Mouse (Mus musculus): ENCODE measurements around the gene Ppp1r12b. TPM values are rescaled to one million over a fixed set of nuclear protein-coding genes. Genes with fewer than 3 reads are reported as not detected.

Ppp1r12b gene
- total RNA-seq, 2 experiments from 2014 or later = 6.2 to 6.3 TPM

DNA sequence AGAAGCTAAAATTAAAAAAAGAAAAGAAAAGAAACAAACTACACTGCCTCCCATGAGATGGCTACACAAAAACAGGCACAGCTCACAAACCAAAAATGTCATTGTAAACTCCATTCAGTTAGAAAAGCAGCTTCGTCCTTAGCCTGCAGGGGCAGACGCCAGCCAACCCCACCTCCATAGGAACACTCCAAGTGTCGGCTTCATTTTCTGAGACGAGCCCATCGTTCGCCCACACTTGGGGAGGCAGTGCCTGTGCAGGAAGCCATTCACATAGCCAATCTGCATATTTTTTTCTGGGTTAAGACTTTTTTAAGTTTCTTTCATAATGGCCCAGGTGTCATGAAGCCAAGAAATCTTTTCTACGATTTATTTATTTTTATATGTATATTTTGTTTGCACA is 8.2 kb downstream of the Ppp1r12b start:
- no peak for ATAC-seq (replicated peaks; ENCODE audit: poor library complexity, severe bottlenecking)

DNA sequence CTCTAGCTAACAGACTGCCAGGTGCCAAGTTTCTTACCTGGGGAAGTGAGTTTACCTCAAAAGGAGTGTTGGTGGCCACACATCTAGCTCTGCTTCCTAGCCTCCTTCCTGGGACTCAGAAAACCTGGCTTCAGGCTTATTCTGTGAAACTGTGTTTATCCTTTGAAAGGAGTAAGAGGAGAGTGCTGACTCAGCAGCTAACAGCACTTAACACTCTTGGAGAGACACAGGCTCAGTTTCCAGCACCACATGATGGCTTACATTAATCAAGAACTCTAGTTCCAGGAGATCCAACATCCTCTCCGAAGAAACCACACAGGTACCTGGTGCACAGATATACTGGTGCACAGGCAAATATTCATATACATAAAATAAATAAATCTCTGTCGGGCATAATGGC is 12.8 kb downstream of the Ppp1r12b start:
- no peak for ATAC-seq (replicated peaks; ENCODE audit: poor library complexity, severe bottlenecking)

DNA sequence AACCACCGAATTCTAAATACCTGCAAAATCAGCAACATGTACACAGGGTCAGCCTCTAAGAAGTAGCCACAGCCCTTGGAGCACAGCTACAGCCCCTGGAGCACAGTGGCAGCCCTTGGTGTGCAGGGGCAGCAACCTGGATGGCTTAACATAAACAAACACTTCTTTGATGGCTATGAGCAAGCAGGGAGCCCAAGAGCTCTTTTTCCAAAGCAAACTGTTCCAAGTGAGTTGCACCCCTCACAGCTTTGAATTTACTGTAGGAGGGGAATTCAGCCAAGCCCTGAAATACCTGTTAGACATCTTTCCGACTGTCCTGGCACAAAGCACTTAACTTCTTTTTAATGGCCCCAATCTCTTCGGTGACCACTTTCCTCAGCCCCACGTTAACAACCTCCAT is 14.9 kb downstream of the Ppp1r12b start:
- ATAC-seq (replicated peaks; ENCODE audit: poor library complexity, severe bottlenecking) = no peak

DNA sequence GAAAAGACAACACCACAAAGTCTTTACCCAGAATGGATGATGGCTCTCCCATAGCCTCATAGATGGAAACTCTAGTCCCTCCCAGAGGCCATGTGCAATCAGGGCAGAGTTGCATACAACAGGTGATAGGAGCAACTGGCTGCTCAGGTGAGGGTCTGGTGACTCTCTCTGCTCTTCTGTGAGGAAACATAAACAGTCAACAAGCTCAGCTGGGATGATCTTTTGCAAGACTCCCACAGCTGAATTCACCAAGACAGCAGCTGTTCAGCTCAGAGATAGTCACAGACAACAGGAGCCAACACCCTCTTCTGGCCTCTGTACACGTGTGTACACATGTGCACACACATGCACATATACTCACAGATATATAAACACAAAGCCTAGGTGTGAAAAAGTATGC is 17.5 kb downstream of the Ppp1r12b start:
- no peak for ATAC-seq (replicated peaks; ENCODE audit: poor library complexity, severe bottlenecking)

DNA sequence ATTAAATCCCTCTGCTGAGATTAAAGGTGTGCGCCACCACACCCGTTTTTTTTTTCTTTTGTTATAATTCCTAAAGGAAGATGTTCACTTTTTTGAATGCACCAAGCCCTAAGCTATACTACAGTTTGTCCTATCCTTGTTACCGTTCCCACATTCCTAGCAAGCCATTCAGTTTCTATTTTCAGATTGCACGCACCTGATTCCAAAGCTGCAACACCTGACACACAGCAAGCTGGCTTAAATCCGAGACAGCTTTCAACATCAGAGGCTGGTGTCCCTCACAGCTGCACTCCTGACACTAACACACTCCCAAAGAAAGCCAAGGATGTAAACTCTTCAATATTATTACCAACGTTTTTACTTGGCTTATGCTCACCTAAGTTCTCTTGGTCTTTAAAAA is 19.4 kb downstream of the Ppp1r12b start:
- no peak for ATAC-seq (replicated peaks; ENCODE audit: poor library complexity, severe bottlenecking)

DNA sequence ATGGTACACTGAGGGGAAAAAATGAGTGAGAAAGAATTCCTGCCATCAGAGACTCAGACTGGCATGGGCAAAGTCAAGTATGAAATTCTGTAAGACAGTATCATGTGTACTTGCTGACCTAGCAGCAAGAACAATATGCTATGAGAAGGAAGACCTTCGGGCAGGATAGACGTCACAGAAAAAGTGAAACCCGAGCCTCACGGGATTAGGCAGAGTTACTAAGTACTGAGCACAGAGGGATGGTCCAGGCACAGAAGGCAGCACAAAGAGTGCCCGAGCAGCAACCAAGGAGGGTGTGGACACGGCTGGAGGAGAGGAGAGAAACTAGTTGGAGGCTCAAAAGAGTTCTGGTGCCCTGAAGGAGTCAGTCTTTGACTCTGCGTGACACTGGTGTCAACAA is 23.3 kb downstream of the Ppp1r12b start:
- no peak for ATAC-seq (replicated peaks; ENCODE audit: poor library complexity, severe bottlenecking)

DNA sequence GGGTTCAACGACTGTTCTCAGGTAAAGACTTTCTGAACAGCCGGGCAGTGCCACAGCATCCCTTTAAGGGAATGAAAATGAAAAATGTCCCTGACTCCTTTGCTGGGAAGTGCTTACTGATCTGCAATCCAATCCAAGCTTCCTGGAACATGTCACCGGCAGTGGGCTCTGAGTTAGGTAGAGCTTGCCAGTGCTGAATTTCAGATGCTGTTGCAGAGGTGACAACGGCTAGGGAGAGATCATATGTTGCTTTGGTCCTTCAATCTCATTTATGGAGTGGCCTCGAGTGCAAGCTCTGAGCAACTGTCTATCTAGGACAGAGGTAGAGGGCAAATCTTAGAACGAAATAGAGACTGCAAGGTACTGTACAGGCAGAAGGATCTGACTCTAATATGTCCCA is 36.7 kb downstream of the Ppp1r12b start:
- no peak for ATAC-seq (replicated peaks; ENCODE audit: poor library complexity, severe bottlenecking)

DNA sequence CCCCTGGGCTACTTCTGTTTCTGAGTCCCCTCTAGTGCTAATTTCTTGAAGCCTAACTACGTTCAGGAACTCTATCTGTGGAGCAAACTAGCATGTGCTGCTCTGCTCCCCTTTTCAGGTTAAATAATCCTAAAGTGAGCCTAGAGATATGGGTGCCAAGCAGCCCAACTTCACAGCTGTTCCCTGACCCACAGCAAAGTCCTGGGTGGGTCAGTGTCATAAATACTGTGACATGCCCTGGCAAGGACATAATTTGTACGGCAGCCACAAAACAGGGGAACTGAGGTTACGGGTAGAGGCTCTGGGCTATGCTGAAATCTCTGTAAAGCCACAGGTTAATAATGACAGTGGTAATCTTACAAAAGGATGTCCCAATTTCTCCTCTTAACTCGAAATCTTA is 40.3 kb downstream of the Ppp1r12b start:
- ATAC-seq (replicated peaks; ENCODE audit: poor library complexity, severe bottlenecking) = no peak

DNA sequence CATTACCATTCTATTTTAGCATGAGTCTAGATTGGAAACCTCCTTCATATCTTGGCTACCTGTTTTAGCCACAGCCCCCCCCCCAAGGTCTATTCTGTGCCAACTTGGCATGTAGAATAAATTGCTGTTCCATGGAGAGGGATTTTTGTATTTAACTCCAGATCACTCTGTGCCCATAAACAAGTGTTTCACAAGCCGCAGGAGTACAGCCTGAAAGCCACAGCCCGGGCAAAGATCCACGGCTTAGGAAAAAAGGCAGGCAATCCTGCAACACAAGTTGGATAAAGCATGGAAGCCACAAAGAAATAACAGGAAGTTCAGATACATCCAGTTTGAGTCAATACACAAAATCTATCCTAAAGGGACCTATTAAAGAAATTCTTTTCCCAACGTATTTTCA is 42.2 kb downstream of the Ppp1r12b start:
- no peak for ATAC-seq (replicated peaks; ENCODE audit: poor library complexity, severe bottlenecking)

DNA sequence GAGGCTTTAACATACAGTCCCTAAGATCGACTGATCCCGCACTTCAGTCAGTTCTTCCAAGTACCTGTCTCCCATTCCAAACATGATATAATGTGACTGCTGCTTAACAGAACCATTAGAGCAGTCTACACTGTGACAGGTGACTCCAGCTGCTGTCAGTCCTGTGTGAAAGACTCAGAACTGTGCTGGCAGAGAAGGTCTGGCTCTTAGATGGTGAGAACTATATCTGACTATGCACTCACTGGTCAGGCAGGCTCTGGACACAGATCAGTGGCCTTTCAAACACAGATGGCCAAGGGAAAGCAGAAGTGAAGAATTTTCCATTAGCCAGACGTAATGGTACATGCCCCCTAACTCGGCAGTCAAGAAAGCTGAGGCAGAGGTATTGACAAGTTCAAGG is 43.9 kb downstream of the Ppp1r12b start:
- ATAC-seq (replicated peaks; ENCODE audit: poor library complexity, severe bottlenecking) = no peak

DNA sequence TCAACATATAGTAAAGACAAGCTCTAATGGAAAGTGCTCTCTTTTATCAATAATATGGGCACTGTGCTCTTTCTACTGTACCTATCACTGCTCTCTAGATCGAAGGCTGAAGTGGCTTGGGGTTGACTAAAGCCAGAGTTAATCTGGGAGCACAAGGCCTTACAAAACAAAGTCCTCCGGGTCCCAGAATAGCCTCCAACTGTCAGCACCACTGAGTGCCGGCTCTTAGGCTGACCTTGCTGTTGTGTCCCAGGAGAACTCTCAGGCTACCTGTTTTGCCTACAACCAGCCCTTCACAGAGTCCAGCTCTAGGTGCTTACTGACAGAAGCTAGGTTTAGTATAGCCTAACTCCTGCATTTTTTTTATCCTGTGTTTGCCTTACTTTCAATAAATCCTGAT is 45.7 kb downstream of the Ppp1r12b start:
- no peak for ATAC-seq (replicated peaks; ENCODE audit: poor library complexity, severe bottlenecking)

DNA sequence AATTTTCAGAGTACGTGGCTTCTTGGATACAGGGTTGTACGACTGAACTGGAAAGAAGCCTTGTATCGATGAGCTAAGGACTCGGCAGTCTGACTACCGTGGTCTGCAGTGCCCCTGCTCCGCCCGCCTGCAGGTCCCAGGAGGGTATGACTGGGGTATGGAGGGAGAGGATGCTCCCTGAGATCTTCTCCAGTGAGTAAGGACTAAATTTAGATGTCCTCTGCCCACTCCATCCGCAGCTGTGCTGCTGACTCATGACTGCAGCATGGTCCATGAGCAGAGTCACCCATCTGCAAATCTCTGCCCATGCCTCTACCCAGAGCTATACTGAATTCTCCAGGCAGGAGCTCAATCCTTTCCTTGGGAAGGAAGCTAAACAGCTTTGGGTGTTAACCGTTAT is 46.3 kb downstream of the Ppp1r12b start:
- ATAC-seq (replicated peaks; ENCODE audit: poor library complexity, severe bottlenecking) = no peak

DNA sequence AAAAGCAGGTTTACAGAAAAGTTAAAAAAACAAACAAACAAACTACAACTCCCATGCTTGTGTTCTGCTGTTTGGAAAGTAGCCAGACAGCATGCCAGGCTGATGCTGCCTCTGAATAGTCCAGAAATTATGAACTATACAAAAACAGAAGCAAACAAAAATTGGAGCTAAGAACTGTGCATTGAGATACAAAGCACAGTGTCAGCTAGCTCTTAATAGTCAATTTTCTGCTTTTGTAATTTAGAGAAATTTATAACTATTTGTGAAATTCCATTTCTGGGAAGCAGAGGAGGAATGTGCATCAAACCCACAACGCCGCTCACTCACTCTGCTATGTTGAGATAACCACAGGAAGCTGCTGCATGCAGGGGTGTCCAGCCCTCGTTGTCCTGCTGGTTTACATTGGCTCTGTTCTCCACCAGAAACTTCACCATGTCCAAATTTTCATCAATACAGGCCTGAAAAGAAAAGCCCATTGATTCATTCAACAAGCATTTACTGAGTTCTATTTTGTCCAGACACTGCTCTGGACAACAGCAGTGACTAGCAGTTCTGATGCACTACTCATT is 53.6 kb downstream of the Ppp1r12b start:
- ATAC-seq (replicated peaks; ENCODE audit: poor library complexity, severe bottlenecking) = no peak

DNA sequence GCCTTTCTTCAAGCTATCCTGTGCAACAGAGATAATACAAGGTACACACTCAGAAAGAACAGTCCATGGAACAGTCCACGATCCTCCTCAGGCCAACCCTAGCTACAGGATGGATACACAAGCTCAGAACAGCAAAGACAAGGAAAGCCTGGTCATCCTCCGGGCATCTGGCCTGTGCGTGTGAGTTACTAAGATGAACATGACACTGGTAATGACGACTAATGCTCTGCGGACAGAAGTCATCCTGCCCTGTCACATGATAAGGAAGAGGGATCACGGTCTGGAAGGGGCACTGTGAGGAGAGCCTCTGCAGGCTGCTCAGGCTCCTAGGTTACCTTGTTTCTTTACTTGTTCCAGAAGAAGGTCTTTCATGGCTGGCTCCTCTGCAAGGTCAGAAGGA is 59.7 kb downstream of the Ppp1r12b start:
- ATAC-seq (replicated peaks; ENCODE audit: poor library complexity, severe bottlenecking) = no peak

DNA sequence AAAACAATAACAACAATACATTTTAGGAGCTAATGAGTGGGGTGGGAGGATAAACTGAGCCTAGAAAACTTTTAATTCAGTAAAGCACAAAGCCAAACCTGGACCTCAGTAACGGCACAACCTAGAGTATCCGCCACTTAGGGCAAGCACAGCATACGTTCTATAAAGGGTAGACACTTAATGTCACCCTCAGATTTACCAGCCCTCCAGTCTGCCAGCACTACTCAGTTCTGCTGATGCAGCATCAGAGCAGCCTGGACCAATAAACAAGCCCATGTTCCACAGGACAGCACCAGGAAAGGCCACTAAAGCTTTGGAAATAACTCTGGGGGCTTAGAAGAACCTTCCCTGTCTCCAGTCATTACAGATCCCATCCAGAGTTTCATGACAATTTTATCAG is 60.9 kb downstream of the Ppp1r12b start:
- no peak for ATAC-seq (replicated peaks; ENCODE audit: poor library complexity, severe bottlenecking)

DNA sequence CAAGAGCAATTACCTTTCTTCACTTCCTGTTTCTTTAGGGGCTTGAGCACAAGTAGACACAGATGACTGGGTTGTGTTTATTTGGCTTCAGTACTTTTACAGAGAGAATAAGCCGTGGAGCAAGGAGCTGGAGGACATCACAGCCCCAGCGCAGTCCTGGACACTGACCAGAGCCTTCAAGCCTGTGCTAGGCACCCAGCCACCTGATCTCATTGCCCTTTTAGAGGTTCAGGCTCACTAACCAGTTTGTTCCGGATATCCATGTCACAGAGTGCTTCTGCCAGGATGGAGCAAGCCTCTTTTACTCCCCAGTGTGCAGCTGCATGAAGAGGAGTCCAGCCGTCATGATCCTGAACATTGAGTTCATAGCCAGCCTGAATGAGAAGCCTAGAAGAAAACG is 63.8 kb downstream of the Ppp1r12b start:
- ATAC-seq (replicated peaks; ENCODE audit: poor library complexity, severe bottlenecking) = no peak

DNA sequence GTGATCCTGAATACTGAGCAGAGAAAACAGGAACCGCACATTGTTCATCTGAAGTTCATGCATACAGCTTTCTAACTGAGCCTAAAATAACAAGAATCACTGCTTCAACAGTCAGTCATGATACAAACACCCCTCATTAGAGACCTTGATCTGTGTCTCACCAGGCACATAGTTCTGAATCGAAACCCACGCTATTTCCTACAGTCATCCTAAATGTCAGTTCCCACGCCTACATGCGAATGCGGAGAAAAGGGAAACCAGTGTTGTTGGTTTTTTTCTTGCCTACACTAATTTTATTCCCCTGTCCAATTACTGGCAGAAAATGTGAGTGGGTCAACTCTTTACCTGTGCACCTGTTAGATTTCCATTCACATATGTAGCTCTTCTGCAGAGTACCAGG is 66.1 kb downstream of the Ppp1r12b start:
- ATAC-seq (replicated peaks; ENCODE audit: poor library complexity, severe bottlenecking) = no peak

DNA sequence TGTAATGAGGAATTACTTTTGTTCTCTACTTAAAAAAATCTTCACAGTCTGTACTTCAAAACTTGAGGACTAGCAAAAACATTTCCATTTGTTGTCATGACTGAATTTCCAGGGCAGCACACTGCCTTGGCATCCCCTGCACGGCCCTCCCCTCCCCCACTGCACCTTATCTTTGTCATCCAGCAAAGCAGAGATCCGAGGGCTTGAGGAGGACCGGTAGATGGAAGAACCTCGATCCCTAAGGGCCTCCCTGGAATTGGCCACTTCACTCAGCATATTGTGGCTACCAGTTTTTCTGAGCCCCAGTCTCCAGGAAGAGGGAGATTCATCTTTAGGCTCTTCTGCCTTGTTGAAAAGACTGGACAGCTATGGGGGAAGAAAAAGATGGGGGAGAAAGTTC is 79.9 kb downstream of the Ppp1r12b start:
- ATAC-seq (replicated peaks; ENCODE audit: poor library complexity, severe bottlenecking) = no peak

DNA sequence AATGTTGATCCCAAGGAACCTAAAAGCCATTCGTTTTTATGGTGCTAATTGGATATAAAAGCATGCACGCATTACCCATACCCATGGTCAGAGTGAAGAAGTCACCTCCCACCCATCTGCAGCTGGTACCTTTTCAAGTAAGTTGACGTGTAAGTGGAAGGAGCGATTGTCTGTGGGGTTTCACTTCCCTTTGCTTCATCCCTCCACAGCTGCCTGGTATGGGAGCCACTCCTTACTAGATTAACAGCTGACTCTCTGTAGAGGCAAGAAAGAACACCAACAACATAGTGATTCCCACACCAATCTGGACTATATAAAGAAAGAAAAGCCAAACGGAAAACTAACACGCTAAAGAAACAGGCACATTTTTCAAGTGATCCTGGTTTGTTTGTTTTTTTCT is 83.1 kb downstream of the Ppp1r12b start:
- peak; percentile 44; the same call in 1 of the 2 replicates for ATAC-seq (replicated peaks; ENCODE audit: poor library complexity, severe bottlenecking)

DNA sequence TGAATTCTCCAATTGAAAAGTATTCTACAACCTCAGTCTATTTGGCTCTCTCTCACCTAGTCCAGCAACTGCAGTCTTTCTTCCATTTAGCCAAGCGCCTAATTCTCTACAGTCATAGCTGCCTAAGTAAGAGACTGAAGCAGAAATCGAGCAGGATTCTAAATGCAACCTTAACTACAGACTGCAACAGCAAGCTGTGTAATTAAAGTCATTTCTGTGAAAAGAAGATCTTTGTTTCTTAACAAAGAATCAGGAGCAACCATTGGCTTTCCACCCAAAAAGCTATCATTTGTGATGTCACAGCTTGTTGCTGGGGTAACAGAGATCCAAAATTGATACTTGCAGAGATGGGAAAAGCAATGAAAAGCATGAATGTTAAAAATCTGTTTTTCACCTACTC is 89.3 kb downstream of the Ppp1r12b start:
- ATAC-seq (replicated peaks; ENCODE audit: poor library complexity, severe bottlenecking) = no peak

DNA sequence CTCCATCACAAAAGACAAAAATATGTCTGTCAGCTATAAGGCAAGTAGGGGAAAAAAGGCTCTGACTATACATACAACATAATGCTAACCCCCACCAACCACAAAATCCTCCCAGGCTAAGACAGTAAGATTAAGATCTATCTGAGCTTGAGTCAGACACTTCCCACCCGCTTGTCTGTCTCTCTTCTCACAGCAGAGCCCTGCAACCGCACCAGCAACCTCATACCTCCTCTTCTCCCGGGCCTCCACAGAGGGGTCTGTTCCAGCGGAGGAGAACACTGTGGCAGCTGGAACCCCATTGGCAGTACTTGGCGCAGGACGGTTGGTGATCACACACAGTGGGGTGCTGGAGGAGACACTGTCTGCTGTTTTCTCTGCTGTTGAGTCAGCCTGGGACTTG is 90.2 kb downstream of the Ppp1r12b start:
- no peak for ATAC-seq (replicated peaks; ENCODE audit: poor library complexity, severe bottlenecking)

DNA sequence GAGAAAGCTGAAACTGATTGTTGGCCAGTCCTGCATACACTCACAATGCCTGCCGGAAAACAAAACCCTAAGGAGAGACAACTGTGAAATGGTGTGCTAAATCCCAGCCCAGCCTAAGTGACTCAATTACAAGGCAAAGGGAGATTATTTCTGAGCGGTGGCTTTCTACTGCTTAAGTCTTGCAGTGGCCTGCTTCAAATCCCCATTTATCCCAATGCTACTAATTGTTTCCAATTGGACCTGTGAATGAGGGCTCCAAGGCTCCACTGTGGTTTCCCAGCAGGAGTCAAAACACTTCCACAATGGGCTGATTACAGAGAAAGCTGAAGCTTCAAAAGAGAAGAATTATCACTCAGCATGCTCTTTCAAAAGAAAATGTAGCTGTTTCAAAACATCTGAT is 95.2 kb downstream of the Ppp1r12b start:
- no peak for ATAC-seq (replicated peaks; ENCODE audit: poor library complexity, severe bottlenecking)

DNA sequence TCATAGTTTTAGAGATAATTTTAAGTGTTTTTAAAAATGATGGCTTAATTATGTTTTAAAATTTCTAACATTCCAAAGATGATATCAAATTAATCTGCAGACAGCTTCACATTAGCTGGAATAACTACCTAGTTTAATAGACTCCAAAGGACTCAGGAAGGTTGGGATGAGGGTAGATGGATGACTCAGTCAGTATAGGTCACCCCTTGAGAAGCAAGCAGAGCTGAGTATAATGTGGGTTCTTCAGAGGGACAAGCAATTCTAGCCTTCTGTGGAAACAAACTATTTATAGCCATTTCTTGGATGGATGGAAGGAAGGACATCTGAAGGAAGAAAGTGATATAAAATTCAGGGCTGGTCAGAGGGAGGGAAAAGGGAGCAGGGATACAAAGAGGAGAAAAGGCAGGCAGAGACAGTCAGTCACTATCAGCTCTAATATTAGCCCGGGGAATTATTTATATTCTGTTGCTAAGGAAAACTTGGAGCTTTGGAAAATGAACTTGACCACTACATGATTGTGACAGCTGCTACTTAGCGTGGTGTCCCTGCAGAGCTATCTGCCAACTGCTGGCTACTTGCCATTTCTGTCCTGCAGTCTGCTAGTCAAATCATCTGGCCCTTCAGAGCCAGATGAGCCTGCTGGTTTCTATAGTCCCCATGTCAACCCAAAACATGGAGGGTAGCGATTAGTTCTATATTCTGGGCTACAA is 97.2 kb downstream of the Ppp1r12b start:
- no peak for ATAC-seq (replicated peaks; ENCODE audit: poor library complexity, severe bottlenecking)
